Mouse (Mus musculus) cerebellum, postnatal 10 days (tissue): ENCODE results near the gene Olfr332.
"Not testable (repeated sequence)": the region's sequence is repeated elsewhere in the genome, so short reads cannot be mapped to it uniquely, and the experiment has no call there.

ENCODE experiments used
- DNase-seq, 2 experiments: peaks; one replicate each; pipeline ENCODE4 v3.0.0; 2021; ENCODE audit warnings: mixed read lengths in 2 of 2

Gene Olfr332

GRCm38 (mm10) chr11:58492455-58492854 lies at the start of gene Olfr332:
TSS of gene Olfr332 (minus strand) at chr11:58492555.
- no peak for DNase-seq

- DNase-seq, result not testable (repeated sequence)
These were observed 42.4 kb upstream of the Olfr332 start, which contains the start of gene Olfr330 for GRCm38 (mm10) chr11:58534736-58535135. TSS of gene Olfr330 (minus strand) at chr11:58534836.

- peak; percentile 4 to 23 for DNase-seq
These were observed 27.4 kb upstream of the Olfr332 start for GRCm38 (mm10) chr11:58519756-58520155.

GRCm38 (mm10) chr11:58518916-58519315 lies 26.6 kb upstream of the Olfr332 start:
- DNase-seq, result peak; percentile 62 to 64

GRCm38 (mm10) chr11:58509058-58509457 lies 16.7 kb upstream of the Olfr332 start:
- DNase-seq, result not testable (repeated sequence)

- DNase-seq, result not testable (repeated sequence)
These were observed 10.1 kb upstream of the Olfr332 start, which contains the start of gene Olfr331 for GRCm38 (mm10) chr11:58502472-58502871. TSS of gene Olfr331 (minus strand) at chr11:58502572.

GRCm38 (mm10) chr11:58499290-58499689 lies 6.9 kb upstream of the Olfr332 start:
- DNase-seq, result peak; percentile 10 to 34

- peak; percentile 5 for DNase-seq
These were observed 6.4 kb upstream of the Olfr332 start for GRCm38 (mm10) chr11:58498761-58499160.

- no peak for DNase-seq
These were observed 30.2 kb downstream of the Olfr332 start, which contains the start of gene Olfr30 for GRCm38 (mm10) chr11:58462170-58462569. TSS of gene Olfr30 (minus strand) at chr11:58462270.

GRCm38 (mm10) chr11:58453592-58453991 lies 38.8 kb downstream of the Olfr332 start:
- no peak for DNase-seq

GRCm38 (mm10) chr11:58452759-58453158 lies 39.6 kb downstream of the Olfr332 start, which contains the start of gene Lypd9:
TSS of gene Lypd9 (minus strand) at chr11:58452923.
- no peak for DNase-seq
